Mouse (Mus musculus) embryonic stem cell, embryonic (primary cell): ENCODE data around the gene Zfx.

ENCODE experiments used
- CTCF ChIA-PET, 4 experiments: fragments of 300-600 bp in 2 of 4; fragments of 350-600 bp in 2 of 4; sonication (Branson Sonifier 250); formaldehyde crosslinking; loops; one replicate each; lab custom pipeline; 2022; ENCODE audit warnings: inconsistent platforms in 2 of 4; lab: Charles Lee
- POLR2A ChIA-PET, 4 experiments: fragments of 300-600 bp in 2 of 4; fragments of 350-600 bp in 2 of 4; sonication (Branson Sonifier 250); formaldehyde crosslinking; loops; one replicate each; lab custom pipeline; 2022; ENCODE audit warnings: antibody characterized with exemption in 4 of 4, inconsistent platforms in 1 of 4; lab: Charles Lee

Gene Zfx

GRCm38 (mm10) chrX:94118350-94118749, 5.2 kb downstream of the Zfx start:
- ChIA-PET POLR2A (no interaction called here), CTCF (no interaction called here)

GRCm38 (mm10) chrX:94115882-94116281, 7.6 kb downstream of the Zfx start:
- CTCF ChIA-PET: no interaction called here
- POLR2A ChIA-PET: interaction anchor here in 2 of 4 experiments (0.6 to 1.4 kb wide), 6 partner anchors 10 to 395 kb away, joined by 3 to 4 read pairs (median 3); no protein-coding TSS in a partner anchor

- POLR2A ChIA-PET: interaction anchor here in 1 of 4 experiments (0.8 to 1.2 kb wide), 3 partner anchors 10 to 72 kb away, joined by 3 to 4 read pairs (median 3); no protein-coding TSS in a partner anchor
- CTCF ChIA-PET: no interaction called here
These were observed 17.5 kb downstream of the Zfx start for GRCm38 (mm10) chrX:94105964-94106363.

GRCm38 (mm10) chrX:94102938-94103337, 20.6 kb downstream of the Zfx start:
- POLR2A ChIA-PET: interaction anchor here in 1 of 4 experiments (1.5 to 1.8 kb wide), 2 partner anchors 8 to 10 kb away, joined by 3 to 4 read pairs; no protein-coding TSS in a partner anchor
- CTCF ChIA-PET: no interaction called here

GRCm38 (mm10) chrX:94100561-94100960, 22.9 kb downstream of the Zfx start:
- CTCF ChIA-PET: no interaction called here

GRCm38 (mm10) chrX:94091001-94091400, 32.5 kb downstream of the Zfx start:
- CTCF ChIA-PET: no interaction called here
- POLR2A ChIA-PET: no interaction called here

More at GRCm38 (mm10) chrX:94100561-94100960, 22.9 kb downstream of the Zfx start:
- POLR2A ChIA-PET: interaction anchor here in 1 of 4 experiments (0.8 kb wide), 1 partner anchor 13 kb away, joined by 3 read pairs; no protein-coding TSS in a partner anchor

GRCm38 (mm10) chrX:94061246-94061645, 62.3 kb downstream of the Zfx start:
- ChIA-PET CTCF (no interaction called here), POLR2A (no interaction called here)

- CTCF ChIA-PET: no interaction called here
- POLR2A ChIA-PET: no interaction called here
These were observed 62.8 kb downstream of the Zfx start for GRCm38 (mm10) chrX:94060751-94061150.

GRCm38 (mm10) chrX:94058748-94059147, 64.8 kb downstream of the Zfx start:
- ChIA-PET CTCF (no interaction called here), POLR2A (interaction anchor here in 1 of 4 experiments (0.6 kb wide), 1 partner anchor 38 kb away, joined by 7 read pairs; no protein-coding TSS in a partner anchor)

- ChIA-PET POLR2A (interaction anchor here in 2 of 4 experiments (0.6 to 1.5 kb wide), 2 partner anchors 16 to 162 kb away, joined by 3 read pairs; no protein-coding TSS in a partner anchor), CTCF (no interaction called here)
These were observed 74.5 kb downstream of the Zfx start for GRCm38 (mm10) chrX:94049048-94049447.

GRCm38 (mm10) chrX:94048048-94048447, 75.5 kb downstream of the Zfx start:
- ChIA-PET POLR2A (no interaction called here), CTCF (no interaction called here)

- POLR2A ChIA-PET: no interaction called here
- CTCF ChIA-PET: no interaction called here
These were observed 76.1 kb downstream of the Zfx start for GRCm38 (mm10) chrX:94047381-94047780.

GRCm38 (mm10) chrX:94032937-94033336, 90.6 kb downstream of the Zfx start:
- ChIA-PET CTCF (interaction anchor here in 3 of 4 experiments (0.7 to 1.4 kb wide), 6 partner anchors 10 to 122 kb away, joined by 3 to 6 read pairs (median 4); no protein-coding TSS in a partner anchor), POLR2A (interaction anchor here in 2 of 4 experiments (0.5 to 1.1 kb wide), 3 partner anchors 12 to 121 kb away, joined by 3 to 5 read pairs (median 5); no protein-coding TSS in a partner anchor)

- POLR2A ChIA-PET: interaction anchor here in 1 of 4 experiments (1.7 kb wide), 1 partner anchor 14 kb away, joined by 3 read pairs; no protein-coding TSS in a partner anchor
- CTCF ChIA-PET: no interaction called here
These were observed 93.4 kb downstream of the Zfx start for GRCm38 (mm10) chrX:94030081-94030480.
